Mouse (Mus musculus) olfactory bulb, adult 2 months (tissue): Measurements from ENCODE around the gene Clock. TPM values are rescaled to one million over a fixed set of nuclear protein-coding genes. Genes with fewer than 3 reads are reported as not detected.

Experiments used
- H3K27ac ChIP-seq: fragments of 200-500 bp; 2 replicates; pipeline ENCODE4 v1.5.1; 2012; ENCODE audit warnings: low read depth, low read length; ENCODE audit not compliant: insufficient read depth
- H3K4me1 ChIP-seq: fragments of 200-500 bp; 2 replicates; pipeline ENCODE4 v1.6.1; 2012; ENCODE audit warnings: low read length; ENCODE audit not compliant: control insufficient read depth, insufficient read depth
- H3K4me3 ChIP-seq: fragments of 200-500 bp; 2 replicates; pipeline ENCODE4 v1.5.1; 2012; ENCODE audit warnings: mild to moderate bottlenecking, low read depth, low read length, moderate library complexity; ENCODE audit not compliant: insufficient read depth
- CTCF ChIP-seq: fragments of 200-500 bp; IDR thresholded peaks from 2 replicates; pipeline ENCODE4 v1.5.1; 2012; ENCODE audit warnings: low read depth, mild to moderate bottlenecking, low read length, moderate library complexity; ENCODE audit not compliant: insufficient read depth
- POLR2A ChIP-seq: fragments of 200-500 bp; IDR thresholded peaks from 2 replicates; pipeline ENCODE4 v1.6.1; 2012; ENCODE audit warnings: mild to moderate bottlenecking, low read depth, low read length, moderate library complexity; ENCODE audit not compliant: insufficient read depth
- WGBS: fragments of 180-500 bp; shearing (Covaris S2); methylation state at CpG from one replicate; pipeline ENCODE4 v1.1.7; 2018; 5-methylcytosine and 5-hydroxymethylcytosine counted together
- polyA plus RNA-seq: library from polyadenylated mRNA; stranded (reverse); fragments of >200 nt; gene quantifications from 2 replicates; pipeline ENCODE4 v1.2.4, GENCODE M21; 2012; ENCODE audit warnings: low replicate concordance; ENCODE audit not compliant: missing spikeins, insufficient read depth, insufficient read length

Clock gene
- polyA plus RNA-seq, 1 experiment: not detected

- no peak overlapping the region for H3K4me3 ChIP-seq
- no peak overlapping the region for H3K27ac ChIP-seq
- H3K4me1 ChIP-seq: peaks cover 9% of the 10 kb centered on the region
- TF ChIP-seq CTCF (no peak), POLR2A (no peak)
- 95% methylated on average over 4 of the region's 4 CpGs for WGBS
These were observed 114.0 kb downstream of the Clock start for GRCm38 (mm10) chr5:76190609-76191008.

- H3K27ac ChIP-seq: no peak overlapping the region
- WGBS: 89% methylated on average over 5 of the region's 5 CpGs
These were observed 116.7 kb downstream of the Clock start for GRCm38 (mm10) chr5:76187885-76188284.

GRCm38 (mm10) chr5:76184286-76185080, 120.1 kb downstream of the Clock start:
- 3% methylated on average over 38 of the region's 38 CpGs for WGBS
- TF ChIP-seq POLR2A (no peak), CTCF (no peak)
- Histone ChIP-seq H3K4me1 (peaks cover 9% of the 10 kb centered on the region), H3K4me3 (peak overlapping the region; percentile 90), H3K27ac (no peak overlapping the region)

More at GRCm38 (mm10) chr5:76187885-76188284, 116.7 kb downstream of the Clock start:
- peaks cover 9% of the 10 kb centered on the region for H3K4me1 ChIP-seq
- H3K4me3 ChIP-seq: no peak overlapping the region
- TF ChIP-seq POLR2A (no peak), CTCF (no peak)

DNA sequence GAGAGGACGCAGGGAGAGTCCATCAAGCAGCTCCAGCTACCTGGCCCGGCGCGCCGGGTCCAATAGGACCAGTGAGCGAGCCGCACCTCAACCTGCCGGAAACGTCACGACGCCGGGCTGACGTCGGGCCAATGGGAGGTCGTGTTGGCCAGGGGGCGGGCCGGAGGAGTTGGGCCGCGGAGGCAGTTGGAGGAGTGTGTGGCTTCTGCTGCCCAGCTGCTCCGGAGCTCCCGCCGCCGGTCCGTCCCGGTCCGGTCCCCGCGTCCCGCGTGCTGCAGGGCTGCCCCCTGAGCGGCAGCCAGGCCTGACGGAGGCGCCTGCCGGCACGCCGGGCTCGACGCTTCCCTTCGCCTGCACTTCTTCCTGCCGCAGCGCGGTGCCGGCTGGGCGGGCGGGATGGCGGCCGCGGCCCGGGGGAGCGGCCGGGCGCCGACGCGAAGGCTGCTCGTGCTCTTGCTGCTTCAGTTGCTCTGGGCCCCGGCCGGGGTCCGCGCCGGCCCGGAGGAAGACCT, 120.8 kb downstream of the Clock start, which contains the start of gene Tmem165:
Gene Tmem165 (plus strand): TSS at position 131 of the 512 bp plus-strand sequence.
- Histone ChIP-seq H3K27ac (0 out of 2 replicates have a peak within 1 kb of the TSS, but pooled peaks have one; percentile 27), H3K4me1 (peaks cover 9% of the 10 kb centered on the region), H3K4me3 (peak within 1 kb of the TSS; percentile 90)
- TF ChIP-seq CTCF (no peak), POLR2A (peak; percentile 67)
- WGBS: under 1% methylated on average over 62 of the region's 62 CpGs

DNA sequence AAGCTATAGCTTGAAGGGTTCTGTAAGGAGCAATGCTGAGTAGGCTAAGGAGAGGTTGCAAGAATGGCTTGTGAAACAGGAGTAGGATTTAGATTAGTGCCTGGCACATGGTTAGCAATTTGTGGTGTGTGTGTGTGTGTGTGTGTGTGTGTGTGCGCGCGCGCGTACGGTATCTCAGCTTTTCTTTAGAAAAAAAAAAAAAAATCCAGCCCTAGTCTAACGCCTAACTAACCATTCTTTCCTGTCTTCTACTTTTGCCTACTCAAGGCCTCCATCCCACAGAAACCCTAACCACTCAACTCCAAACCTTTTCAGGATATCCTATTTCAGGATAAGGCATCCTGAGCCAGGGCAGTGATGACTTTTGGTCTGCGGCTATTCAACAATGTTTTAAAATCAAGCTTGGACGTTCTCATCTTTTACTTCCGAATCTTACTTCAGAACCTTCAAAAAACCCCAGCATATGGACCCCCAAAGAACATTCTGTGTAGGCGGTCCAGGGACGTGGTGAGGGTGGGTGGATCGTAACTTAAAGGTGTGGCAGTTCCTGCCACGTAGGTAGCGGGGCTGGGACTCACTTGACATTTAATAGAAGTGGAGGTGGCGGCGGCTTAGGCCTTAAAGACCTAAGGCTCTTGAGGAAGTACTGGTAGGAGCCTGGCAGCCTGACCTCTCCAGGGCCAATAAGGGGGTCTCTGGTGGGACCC, 121.4 kb downstream of the Clock start:
- peak overlapping the region; percentile 90 for H3K4me3 ChIP-seq
- H3K27ac ChIP-seq: no peak overlapping the region
- WGBS: 30% methylated on average over 17 of the region's 17 CpGs
- H3K4me1 ChIP-seq: peaks cover 9% of the 10 kb centered on the region
- TF ChIP-seq CTCF (no peak), POLR2A (no peak)

DNA sequence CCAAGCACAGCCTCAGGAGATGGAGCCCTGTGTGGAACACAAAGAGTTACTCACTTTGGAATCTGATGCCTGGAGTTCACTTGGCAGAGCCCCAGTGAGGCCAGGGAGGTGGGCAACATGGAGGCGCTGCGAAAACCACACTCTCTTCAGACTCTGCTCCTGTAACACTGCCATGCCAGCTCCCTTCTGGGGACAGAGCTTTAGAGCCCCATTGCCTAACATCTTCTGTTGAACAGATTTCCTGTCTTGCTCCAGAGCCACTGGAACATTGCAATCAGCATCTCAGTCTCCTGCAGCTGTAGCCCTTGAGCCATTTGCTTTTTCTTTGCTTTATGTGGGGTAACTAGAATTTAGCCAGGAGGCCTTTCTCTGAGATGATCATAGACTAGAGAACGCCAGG, 122.3 kb downstream of the Clock start:
- WGBS: 69% methylated on average over 3 of the region's 3 CpGs
- H3K4me3 ChIP-seq: no peak overlapping the region
- TF ChIP-seq CTCF (no peak), POLR2A (no peak)
- no peak overlapping the region for H3K27ac ChIP-seq
- H3K4me1 ChIP-seq: peaks cover 9% of the 10 kb centered on the region

DNA sequence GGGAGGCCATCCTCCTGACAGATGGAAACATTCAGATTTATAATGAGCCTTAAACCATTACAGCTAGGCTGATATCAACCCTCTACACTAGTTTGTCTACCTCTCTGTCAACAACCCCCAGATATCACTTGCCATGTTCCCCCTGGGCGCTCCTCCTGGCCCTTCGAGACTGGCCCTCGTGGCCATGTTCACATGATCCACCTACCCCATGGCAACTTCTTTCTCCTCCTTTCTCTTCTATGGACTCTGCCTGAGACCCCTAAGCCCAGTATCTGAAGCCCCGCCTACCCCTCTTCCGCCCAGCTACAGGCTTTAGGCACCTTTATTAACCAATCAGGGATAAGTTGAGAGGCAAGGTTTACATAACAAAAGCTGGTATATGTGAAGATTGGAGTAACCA, 124.8 kb downstream of the Clock start:
- WGBS: 88% methylated on average over 5 of the region's 5 CpGs
- Histone ChIP-seq H3K4me3 (no peak overlapping the region), H3K27ac (no peak overlapping the region), H3K4me1 (no peaks in the 10 kb centered on the region)
- TF ChIP-seq POLR2A: no peak
- TF ChIP-seq CTCF: no peak

DNA sequence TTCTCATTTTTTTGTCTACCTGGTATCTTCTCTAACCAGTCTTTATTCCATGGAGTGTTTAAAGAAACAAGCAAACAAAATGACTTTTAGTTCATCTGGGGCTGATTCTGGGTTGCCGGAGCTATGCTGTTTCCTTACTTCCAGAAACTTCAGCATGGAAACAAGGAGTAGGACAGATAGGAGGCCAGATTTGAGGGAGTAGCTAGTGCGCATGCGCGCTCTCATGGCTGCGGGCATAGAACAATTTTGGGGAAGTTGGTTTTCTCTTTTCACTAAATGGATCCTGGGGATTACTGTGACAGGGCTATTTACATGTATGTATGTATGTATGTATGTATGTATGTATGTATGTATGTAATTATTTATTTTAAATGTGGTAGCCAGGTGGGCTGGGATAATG, 125.4 kb downstream of the Clock start:
- TF ChIP-seq POLR2A: no peak
- no peak for TF ChIP-seq CTCF

DNA sequence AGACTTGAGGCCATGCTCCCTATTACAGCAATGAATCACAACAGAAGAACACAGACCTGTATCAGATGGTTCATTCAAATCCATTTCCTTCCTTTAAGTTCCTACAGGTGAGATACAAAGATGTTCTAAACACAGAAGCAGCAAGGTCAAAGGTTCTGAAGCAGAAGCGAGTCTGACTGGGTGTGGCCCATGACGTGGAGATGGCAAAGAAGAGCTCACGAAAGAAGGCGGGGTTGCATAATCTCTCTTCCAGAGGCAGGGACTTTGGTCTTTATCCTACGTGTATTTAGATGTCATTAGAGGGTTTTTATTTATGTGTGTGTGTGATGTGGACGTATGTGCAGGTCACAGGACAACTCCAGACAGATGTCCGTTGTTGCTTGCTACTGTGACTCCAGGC, 126.9 kb downstream of the Clock start:
- H3K27ac ChIP-seq: no peak overlapping the region
- no peaks in the 10 kb centered on the region for H3K4me1 ChIP-seq
- no peak for TF ChIP-seq CTCF
- TF ChIP-seq POLR2A: no peak
- no peak overlapping the region for H3K4me3 ChIP-seq
- WGBS: 92% methylated on average over 7 of the region's 7 CpGs

More for the DNA sequence above, 125.4 kb downstream of the Clock start:
- H3K4me3 ChIP-seq: no peak overlapping the region
- no peaks in the 10 kb centered on the region for H3K4me1 ChIP-seq
- WGBS: 94% methylated on average over 5 of the region's 5 CpGs
- no peak overlapping the region for H3K27ac ChIP-seq
